Mouse (Mus musculus) limb, embryonic 12.5 days (tissue): ENCODE data around the gene Atxn7l3. TPM values are rescaled to one million over a fixed set of nuclear protein-coding genes. Genes with fewer than 3 reads are reported as not detected.
"Not testable (repeated sequence)": the region's sequence is repeated elsewhere in the genome, so short reads cannot be mapped to it uniquely, and the experiment has no call there.

ENCODE experiments used
- ATAC-seq: fragments of 200-750 bp; cut with Nextera tagmentation; 2 replicates; pipeline ENCODE4 v1.8.0; 2017; ENCODE audit warnings: low read depth, moderate TSS enrichment; ENCODE audit not compliant: insufficient number of reproducible peaks, insufficient read depth, low FRiP score, low TSS enrichment
- H3K27ac ChIP-seq: fragments of 300-500 bp; sonication (generic); 2 replicates; pipeline ENCODE4 v1.5.1; 2016; ENCODE audit warnings: mild to moderate bottlenecking, moderate library complexity
- H3K27me3 ChIP-seq: fragments of 300-500 bp; sonication (generic); 2 replicates; pipeline ENCODE4 v1.6.1; 2016; ENCODE audit warnings: mild to moderate bottlenecking, moderate library complexity
- H3K36me3 ChIP-seq: fragments of 300-500 bp; sonication (generic); 2 replicates; pipeline ENCODE4 v1.6.1; 2016; ENCODE audit warnings: mild to moderate bottlenecking, moderate library complexity
- H3K4me1 ChIP-seq: fragments of 300-500 bp; sonication (generic); replicated peaks from 2 replicates; pipeline ENCODE4 v1.6.1; 2016
- H3K4me2 ChIP-seq: fragments of 300-500 bp; sonication (generic); 2 replicates; pipeline ENCODE4 v1.6.1; 2016; ENCODE audit warnings: mild to moderate bottlenecking, moderate library complexity
- H3K4me3 ChIP-seq: fragments of 300-500 bp; sonication (generic); replicated peaks from 2 replicates; pipeline ENCODE4 v1.5.1; 2016; ENCODE audit warnings: mild to moderate bottlenecking
- H3K9ac ChIP-seq: fragments of 300-500 bp; sonication (generic); replicated peaks from 2 replicates; pipeline ENCODE4 v1.6.1; 2016; ENCODE audit warnings: mild to moderate bottlenecking, moderate library complexity
- H3K9me3 ChIP-seq: fragments of 300-500 bp; sonication (generic); 2 replicates; pipeline ENCODE4 v1.6.1; 2016; ENCODE audit warnings: mild to moderate bottlenecking, moderate library complexity
- WGBS: fragments of 180-500 bp; shearing (Covaris S2); methylation state at CpG from one replicate; pipeline ENCODE4 v1.1.7; 2016; 5-methylcytosine and 5-hydroxymethylcytosine counted together
- polyA plus RNA-seq: library from polyadenylated mRNA; unstranded; fragments of >200 nt; fragmentation: Nextera tagmentation; extraction: Ambion mirVana; gene quantifications from 2 replicates; pipeline ENCODE4 v1.2.1, GENCODE M21; 2016

The Atxn7l3 gene
- polyA plus RNA-seq, 1 experiment from 2014 or later, result 22.9 TPM

DNA sequence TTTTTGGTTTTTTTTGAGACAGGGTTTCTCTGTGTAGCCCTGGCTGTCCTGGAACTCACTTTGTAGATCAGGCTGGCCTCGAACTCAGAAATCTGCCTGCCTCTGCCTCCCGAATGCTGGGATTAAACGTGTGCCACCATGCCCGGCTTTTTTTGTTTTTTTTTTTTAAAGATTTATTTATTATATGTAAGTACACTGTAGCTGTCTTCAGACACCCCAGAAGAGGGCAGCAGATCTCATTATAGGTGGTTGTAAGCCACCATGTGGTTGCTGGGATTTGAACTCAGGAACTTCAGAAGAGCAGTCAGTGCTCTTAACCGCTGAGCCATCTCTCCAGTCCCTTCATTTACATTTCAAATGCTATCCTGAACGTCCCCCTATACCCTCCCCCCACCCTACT, 16.2 kb downstream of the Atxn7l3 start:
- not testable (repeated sequence) for H3K36me3 ChIP-seq, H3K9ac ChIP-seq, H3K4me2 ChIP-seq, H3K27ac ChIP-seq, H3K4me3 ChIP-seq, H3K9me3 ChIP-seq, ATAC-seq, H3K27me3 ChIP-seq
- peaks cover 16% of the 10 kb centered on the region for H3K4me1 ChIP-seq
- WGBS, result 73% methylated on average over 6 of the region's 6 CpGs

- Histone ChIP-seq H3K9me3 (no peaks in the 10 kb centered on the region), H3K4me1 (peaks cover 16% of the 10 kb centered on the region), H3K27ac (no peak overlapping the region), H3K4me2 (no peak overlapping the region), H3K9ac (no peak overlapping the region), H3K4me3 (no peak overlapping the region), H3K36me3 (no peaks in the 10 kb centered on the region), H3K27me3 (peaks cover 11% of the 10 kb centered on the region; the same call in 1 of the 2 replicates)
- 95% methylated on average over 3 of the region's 3 CpGs for WGBS
- ATAC-seq, result no peak
Measured at GRCm38 (mm10) chr11:102279595-102279994, 16.8 kb downstream of the Atxn7l3 start.

DNA sequence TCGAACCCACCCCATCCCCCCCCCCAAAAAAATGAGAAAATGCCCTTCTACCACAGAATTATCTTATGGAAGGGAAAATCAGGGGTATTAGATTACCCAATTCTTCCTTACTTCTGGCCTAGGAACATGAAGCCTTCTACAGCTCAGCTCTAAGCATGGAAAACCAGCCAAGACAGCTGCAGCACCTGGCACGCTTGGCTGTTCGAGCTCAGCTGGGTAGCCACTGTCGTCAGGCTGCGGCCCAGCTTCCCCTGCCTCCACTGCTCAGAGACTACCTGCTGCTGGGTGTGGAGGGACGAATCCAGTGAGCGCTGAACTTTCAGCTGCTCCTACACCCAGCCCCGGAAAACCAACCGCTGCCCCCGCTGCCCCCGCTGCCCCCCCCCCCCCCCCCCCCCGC, 18.7 kb downstream of the Atxn7l3 start:
- Histone ChIP-seq H3K27ac (no peak overlapping the region), H3K4me1 (peaks cover 16% of the 10 kb centered on the region), H3K4me2 (no peak overlapping the region; the same call in 1 of the 2 replicates), H3K9me3 (no peaks in the 10 kb centered on the region), H3K36me3 (no peaks in the 10 kb centered on the region), H3K9ac (no peak overlapping the region), H3K27me3 (peaks cover 11% of the 10 kb centered on the region; the same call in 1 of the 2 replicates), H3K4me3 (no peak overlapping the region)
- no peak for ATAC-seq
- WGBS, result 64% methylated on average over 8 of the region's 12 CpGs

GRCm38 (mm10) chr11:102276411-102276915, 20.0 kb downstream of the Atxn7l3 start:
- Histone ChIP-seq H3K36me3 (no peaks in the 10 kb centered on the region), H3K4me3 (peak overlapping the region; percentile 43), H3K27ac (peak overlapping the region; percentile 64; the same call in 1 of the 2 replicates), H3K4me2 (peak overlapping the region; percentile 83), H3K9ac (peak overlapping the region; percentile 66), H3K4me1 (peaks cover 16% of the 10 kb centered on the region), H3K27me3 (peaks cover 11% of the 10 kb centered on the region; the same call in 1 of the 2 replicates), H3K9me3 (no peaks in the 10 kb centered on the region)
- peak; percentile 67; the same call in 1 of the 2 replicates for ATAC-seq
- under 1% methylated on average over 33 of the region's 33 CpGs for WGBS

DNA sequence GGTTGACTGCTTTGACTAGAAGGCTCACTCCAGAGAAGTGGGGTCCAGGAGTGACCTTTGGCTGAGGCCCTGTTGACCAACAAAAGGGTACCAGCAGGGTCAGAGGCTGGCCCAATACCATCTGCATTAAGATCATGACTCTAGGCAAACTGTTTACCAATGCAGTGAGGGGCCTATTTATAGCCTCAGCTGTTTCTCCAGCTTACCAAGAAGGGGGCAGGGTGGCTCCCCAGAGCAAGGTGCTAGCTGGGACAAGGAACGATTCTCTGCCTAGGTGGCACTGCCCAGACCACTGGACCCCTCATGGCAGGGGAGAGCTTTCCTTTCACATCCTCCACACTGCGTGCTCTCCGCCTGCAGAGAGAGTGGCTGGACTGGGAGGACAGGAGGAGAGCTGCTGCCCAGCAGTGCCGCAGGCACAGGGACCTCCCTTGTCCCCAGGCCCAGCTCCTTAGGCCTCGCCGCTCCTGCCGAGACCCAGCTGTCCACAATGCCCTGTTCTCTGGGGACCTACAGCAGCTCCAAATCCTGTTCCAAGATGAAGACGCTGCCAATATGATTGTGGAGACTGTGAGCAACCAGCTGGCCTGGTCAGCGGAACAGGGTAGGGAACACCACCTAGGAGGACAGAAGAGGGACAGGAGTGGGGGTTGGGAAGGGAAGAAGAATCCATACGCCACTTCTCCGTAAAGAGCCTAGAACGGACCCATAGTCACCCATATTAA, 27.7 kb downstream of the Atxn7l3 start, which contains the start of gene Asb16:
Gene Asb16, plus strand, starts transcription at position 224 of the 725 bp plus-strand sequence.
- no peaks in the 10 kb centered on the region for H3K9me3 ChIP-seq
- H3K27me3 ChIP-seq, result no peaks in the 10 kb centered on the region; the same call in 1 of the 2 replicates
- no peak within 1 kb of the TSS for H3K27ac ChIP-seq
- ATAC-seq, result no peak
- H3K4me1 ChIP-seq, result peaks cover 4% of the 10 kb centered on the region; the same call in 1 of the 2 replicates
- WGBS, result 83% methylated on average over 12 of the region's 12 CpGs
- no peak within 1 kb of the TSS for H3K9ac ChIP-seq
- H3K4me3 ChIP-seq, result no peak within 1 kb of the TSS
- peaks cover 16% of the 10 kb centered on the region for H3K36me3 ChIP-seq
- no peak within 1 kb of the TSS for H3K4me2 ChIP-seq

GRCm38 (mm10) chr11:102267480-102267879, 29.0 kb downstream of the Atxn7l3 start:
- Histone ChIP-seq H3K9me3 (no peaks in the 10 kb centered on the region), H3K4me2 (peak overlapping the region; percentile 26; the same call in 1 of the 2 replicates), H3K4me3 (no peak overlapping the region), H3K36me3 (peaks cover 26% of the 10 kb centered on the region), H3K27me3 (no peaks in the 10 kb centered on the region; the same call in 1 of the 2 replicates), H3K9ac (0 out of 2 replicates have a peak overlapping the region, but pooled peaks have one; percentile 31), H3K27ac (no peak overlapping the region), H3K4me1 (peaks cover 4% of the 10 kb centered on the region; the same call in 1 of the 2 replicates)
- WGBS, result 9% methylated on average over 11 of the region's 11 CpGs
- no peak for ATAC-seq

DNA sequence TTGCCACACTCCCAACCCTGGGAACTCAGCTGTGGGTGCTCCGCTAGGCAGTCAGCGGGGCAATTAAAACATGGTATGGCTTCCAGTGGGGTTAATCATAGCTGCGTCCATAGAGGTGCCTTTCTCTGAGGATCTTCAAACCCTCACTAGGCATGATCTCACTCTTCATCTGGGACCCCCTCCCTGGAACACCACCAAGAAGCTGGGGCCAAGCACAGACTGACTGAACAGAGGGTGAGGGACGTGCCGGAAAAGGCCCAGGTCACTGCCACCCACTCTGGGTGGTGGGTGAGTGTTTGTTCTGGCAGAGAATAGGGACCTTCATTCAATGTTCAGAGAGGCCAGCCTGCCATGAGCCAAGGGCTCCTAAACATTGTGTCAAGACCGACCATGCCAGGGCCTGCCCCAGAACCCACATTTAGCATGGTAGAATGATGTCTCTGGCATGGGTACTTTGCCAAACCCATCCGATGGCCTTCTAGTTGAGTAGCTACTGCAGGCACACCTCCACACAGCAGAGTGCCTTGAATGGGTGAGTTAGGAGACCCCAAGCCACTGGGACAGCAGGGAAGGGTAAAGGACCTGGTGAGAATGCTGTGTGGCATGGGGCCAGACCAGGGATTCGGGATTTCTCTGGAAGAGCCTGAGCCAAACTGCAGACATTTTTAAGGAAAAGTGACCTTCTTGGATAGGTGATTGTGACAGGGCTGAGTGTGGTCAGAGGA, 29.6 kb downstream of the Atxn7l3 start:
- WGBS, result 84% methylated on average over 8 of the region's 8 CpGs
- H3K27ac ChIP-seq, result no peak overlapping the region
- peaks cover 33% of the 10 kb centered on the region for H3K36me3 ChIP-seq
- no peak overlapping the region for H3K9ac ChIP-seq
- H3K4me2 ChIP-seq, result peak overlapping the region; percentile 26; the same call in 1 of the 2 replicates
- H3K4me1 ChIP-seq, result peaks cover 4% of the 10 kb centered on the region; the same call in 1 of the 2 replicates
- no peak overlapping the region for H3K4me3 ChIP-seq
- no peak for ATAC-seq
- H3K9me3 ChIP-seq, result no peaks in the 10 kb centered on the region
- no peaks in the 10 kb centered on the region; the same call in 1 of the 2 replicates for H3K27me3 ChIP-seq

GRCm38 (mm10) chr11:102265816-102266215, 30.6 kb downstream of the Atxn7l3 start:
- H3K9me3 ChIP-seq, result no peaks in the 10 kb centered on the region
- H3K9ac ChIP-seq, result no peak overlapping the region
- 58% methylated on average over 14 of the region's 14 CpGs for WGBS
- no peak overlapping the region for H3K4me3 ChIP-seq
- H3K27ac ChIP-seq, result no peak overlapping the region
- no peak for ATAC-seq
- no peaks in the 10 kb centered on the region; the same call in 1 of the 2 replicates for H3K27me3 ChIP-seq
- peaks cover 41% of the 10 kb centered on the region for H3K36me3 ChIP-seq
- H3K4me2 ChIP-seq, result no peak overlapping the region
- peaks cover 4% of the 10 kb centered on the region; the same call in 1 of the 2 replicates for H3K4me1 ChIP-seq

DNA sequence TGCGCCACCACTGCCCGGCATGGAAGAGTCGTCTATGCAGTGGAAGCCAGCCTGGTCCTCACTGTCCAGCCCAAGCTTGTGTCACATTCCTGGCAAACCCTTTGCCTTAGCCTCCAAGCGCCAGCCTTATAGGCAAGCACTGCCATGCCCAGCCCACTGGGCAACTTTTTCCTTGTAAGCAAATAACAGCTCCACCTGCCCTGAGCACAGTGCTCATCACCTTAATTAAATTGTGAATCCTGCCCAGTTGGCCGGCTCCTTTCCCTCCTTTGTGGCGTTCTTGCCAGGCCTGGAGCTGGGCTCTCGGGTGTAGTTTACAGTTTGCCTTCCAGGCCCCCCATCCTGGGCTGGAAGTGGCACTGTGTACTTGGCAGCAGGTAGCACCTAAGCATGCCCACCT, 33.2 kb downstream of the Atxn7l3 start:
- H3K36me3 ChIP-seq, result peaks cover 63% of the 10 kb centered on the region
- H3K9me3 ChIP-seq, result no peaks in the 10 kb centered on the region
- H3K4me2 ChIP-seq, result no peak overlapping the region
- no peak overlapping the region for H3K9ac ChIP-seq
- H3K4me1 ChIP-seq, result peaks cover 4% of the 10 kb centered on the region; the same call in 1 of the 2 replicates
- H3K27ac ChIP-seq, result no peak overlapping the region
- H3K27me3 ChIP-seq, result no peaks in the 10 kb centered on the region; the same call in 1 of the 2 replicates
- H3K4me3 ChIP-seq, result no peak overlapping the region
- no peak for ATAC-seq
- WGBS, result 92% methylated on average over 7 of the region's 7 CpGs

DNA sequence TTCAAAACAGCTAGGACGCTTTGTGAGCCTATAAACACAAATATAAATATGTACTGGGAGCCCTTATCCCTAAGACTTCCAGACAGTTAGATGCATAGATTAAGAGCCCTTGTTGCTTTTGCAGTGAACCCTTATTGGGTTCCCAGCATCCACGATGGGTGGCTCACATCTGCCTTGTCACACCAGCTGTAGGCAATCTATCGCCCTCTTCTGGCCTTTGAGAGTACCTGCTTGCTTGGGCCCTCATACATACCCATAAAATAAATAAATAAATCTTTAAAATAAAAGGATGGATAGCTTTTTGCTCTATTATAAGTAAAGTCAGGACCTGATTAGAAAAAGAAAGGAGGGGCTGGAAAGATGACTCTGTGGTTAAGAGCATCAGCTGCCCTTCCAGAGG, 37.9 kb downstream of the Atxn7l3 start:
- no peak overlapping the region for H3K9ac ChIP-seq
- no peak overlapping the region for H3K27ac ChIP-seq
- no peak overlapping the region for H3K4me2 ChIP-seq
- H3K27me3 ChIP-seq, result no peaks in the 10 kb centered on the region
- peaks cover 13% of the 10 kb centered on the region for H3K4me1 ChIP-seq
- 90% methylated on average over 3 of the region's 3 CpGs for WGBS
- H3K36me3 ChIP-seq, result peaks cover 71% of the 10 kb centered on the region
- no peak overlapping the region for H3K4me3 ChIP-seq
- ATAC-seq, result no peak
- H3K9me3 ChIP-seq, result no peaks in the 10 kb centered on the region

DNA sequence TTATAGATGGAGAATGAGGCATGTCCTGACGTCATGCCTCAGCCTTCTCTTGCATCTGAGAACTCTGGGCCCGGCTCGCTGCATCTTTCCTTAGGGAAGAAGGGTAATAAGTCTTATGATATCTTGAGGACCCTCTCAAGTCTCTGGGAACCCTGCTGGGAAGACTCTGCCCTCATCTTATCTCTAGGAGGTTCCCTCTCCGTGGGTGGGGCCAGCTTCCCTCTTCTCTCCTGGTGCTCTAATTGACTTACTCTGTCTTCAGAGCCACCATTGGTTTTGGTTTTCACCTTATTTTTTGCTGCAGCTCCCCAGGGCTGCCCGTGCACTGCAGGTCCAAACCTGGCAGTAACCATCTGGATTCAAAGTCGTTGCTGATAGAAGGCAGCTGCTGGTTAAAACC, 38.3 kb downstream of the Atxn7l3 start:
- Histone ChIP-seq H3K9ac (no peak overlapping the region), H3K36me3 (peaks cover 67% of the 10 kb centered on the region), H3K9me3 (no peaks in the 10 kb centered on the region), H3K27ac (peak overlapping the region; percentile 46; the same call in 1 of the 2 replicates), H3K4me1 (peaks cover 13% of the 10 kb centered on the region), H3K4me2 (no peak overlapping the region), H3K4me3 (no peak overlapping the region), H3K27me3 (no peaks in the 10 kb centered on the region)
- no peak for ATAC-seq
- WGBS, result 81% methylated on average over 6 of the region's 6 CpGs
